Mouse (Mus musculus) left cerebral cortex, postnatal 14 days (tissue): ENCODE data around the gene Usp32. TPM values are rescaled to one million over a fixed set of nuclear protein-coding genes. Genes with fewer than 3 reads are reported as not detected.

Experiments used
- DNase-seq, 2 experiments: peaks; one replicate each; pipeline ENCODE4 v3.0.0; 2021 to 2022; ENCODE audit warnings: low spot score in 2 of 2, mixed read lengths in 1 of 2
- intact Hi-C: fragments of 180-260 bp; cut with DNase I; formaldehyde crosslinking; loops from one replicate; pipeline ENCODE4 v1.15.1; 2025
- total RNA-seq, 2 experiments: library from RNA; stranded (reverse); gene quantifications; 2 replicates each; pipeline ENCODE4 v1.2.3; 2021

Gene Usp32
- total RNA-seq, 2 experiments from 2014 or later: 92.5 to 99.8 TPM

DNA sequence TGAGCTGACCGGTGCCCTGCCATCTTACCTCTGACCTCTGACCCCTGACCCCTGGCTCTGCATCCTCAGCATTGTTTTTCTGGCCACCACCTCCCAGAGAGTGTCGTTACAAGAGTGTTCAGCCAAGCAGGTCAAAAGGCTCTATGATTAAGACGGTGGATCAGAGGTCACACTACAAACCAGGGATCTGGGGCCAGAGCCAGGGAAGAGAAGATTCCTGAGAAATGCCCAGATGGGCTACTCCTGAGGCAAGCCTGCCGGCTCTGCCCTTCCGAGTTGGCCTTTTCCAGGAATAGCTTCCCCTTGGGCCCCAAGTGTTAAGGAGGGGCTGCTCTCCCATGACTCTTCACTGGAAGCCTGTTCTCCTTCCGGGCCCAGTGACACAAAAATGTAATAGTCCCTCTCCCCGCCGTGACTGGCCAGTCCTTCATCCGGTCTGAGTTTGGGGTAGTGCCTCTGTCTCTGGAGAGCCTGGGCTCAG is 180.2 kb downstream of the Usp32 start:
- no peak for DNase-seq
- intact Hi-C loops: no loop called here

DNA sequence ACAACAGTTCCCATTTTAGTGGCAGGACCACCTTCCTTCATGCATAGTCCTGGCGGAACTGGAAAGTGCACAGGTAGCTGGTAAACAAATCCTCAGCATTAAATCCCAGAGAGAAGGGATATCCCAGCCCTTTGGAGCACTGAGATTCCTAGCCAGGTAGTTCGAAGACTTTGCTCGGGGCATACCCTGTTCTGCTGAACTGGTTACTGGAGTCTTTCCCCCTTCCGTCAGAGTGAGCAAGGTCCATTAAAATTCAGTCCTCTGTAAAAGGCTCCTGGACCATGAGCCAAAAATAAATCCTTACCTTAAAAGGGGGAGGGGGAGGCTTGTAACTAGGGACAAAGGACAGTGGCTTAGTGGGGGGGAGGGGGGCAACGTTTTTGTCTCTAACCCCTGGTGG is 180.8 kb downstream of the Usp32 start:
- DNase-seq: no peak
- intact Hi-C loops: no loop called here

DNA sequence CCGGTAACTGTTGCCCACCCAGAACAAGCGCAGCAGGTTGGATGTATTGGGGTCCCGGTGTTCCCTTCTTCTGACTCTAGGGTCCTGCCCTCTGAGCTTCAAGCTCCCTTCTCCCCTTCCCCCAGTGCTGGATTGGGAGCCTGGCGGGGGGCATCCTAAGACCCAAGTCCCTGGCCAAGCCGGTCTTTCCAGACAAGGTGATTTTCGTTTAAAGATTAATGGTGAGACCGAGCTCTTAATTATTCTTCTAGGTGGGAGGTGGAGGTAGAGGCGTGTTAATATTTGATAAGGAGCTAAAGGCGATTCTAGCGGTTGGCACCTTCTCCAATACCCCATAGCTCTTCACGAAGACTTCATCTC is 181.7 kb downstream of the Usp32 start:
- no peak for DNase-seq
- intact Hi-C loops: no loop called here

DNA sequence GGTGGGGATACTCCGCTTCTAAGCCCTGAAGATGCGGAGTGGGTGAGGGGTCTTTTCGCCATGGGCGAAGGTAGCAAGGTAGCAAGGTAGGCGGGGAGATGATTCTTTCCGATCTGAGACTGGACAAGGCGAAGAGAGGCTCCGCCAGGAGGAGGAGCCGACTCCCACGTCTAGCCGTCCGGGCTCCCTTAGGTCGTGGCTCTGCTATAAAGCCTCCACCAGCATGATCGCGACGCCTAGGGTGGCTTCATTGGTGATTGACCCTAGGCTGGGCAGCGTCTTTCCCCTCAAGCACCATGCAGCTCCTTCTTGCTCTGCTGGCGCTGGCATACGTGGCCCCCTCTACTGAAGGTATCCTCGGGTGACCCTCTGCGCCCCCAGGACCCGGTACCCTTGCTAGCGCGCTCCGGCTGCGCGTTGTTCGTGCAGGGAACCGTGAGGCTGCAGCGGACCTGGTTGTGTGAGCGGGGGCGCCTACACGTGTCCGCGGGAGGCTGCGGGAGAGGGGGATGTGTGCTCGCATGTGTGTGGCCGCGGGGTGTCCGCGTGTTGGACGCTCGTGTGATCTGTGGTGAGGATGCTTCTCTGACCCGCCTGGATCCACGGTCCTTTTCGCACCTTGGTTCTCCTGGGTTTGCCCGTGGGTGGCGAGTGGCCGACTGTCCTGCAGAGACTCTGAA is 182.2 kb downstream of the Usp32 start, which contains the start of gene Car4:
TSS of gene Car4 (plus strand) at position 196 of the 680 bp plus-strand sequence.
- intact Hi-C loops: no loop called here
- DNase-seq: peak in 1 of 2 experiments; percentile 28

DNA sequence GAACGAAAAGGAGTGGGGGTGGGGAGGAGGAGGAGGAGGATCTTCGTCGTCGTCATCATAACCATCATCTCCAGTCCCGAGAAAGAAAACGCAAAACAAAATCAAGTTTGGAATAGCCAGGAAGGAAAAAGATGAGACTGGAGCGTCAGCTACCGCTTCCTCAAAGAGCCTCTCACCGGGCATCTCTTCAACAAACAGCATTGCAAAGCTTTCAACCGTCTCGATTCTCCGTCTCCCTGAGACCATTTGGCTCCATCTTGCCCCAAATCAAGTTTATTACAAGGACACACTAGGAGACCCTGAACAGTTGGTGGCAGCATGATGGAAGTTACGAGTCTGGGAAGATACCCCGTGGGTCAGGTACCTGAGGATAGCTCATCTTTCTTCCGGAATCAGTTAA is 182.8 kb downstream of the Usp32 start:
- intact Hi-C loops: no loop called here
- no peak for DNase-seq

DNA sequence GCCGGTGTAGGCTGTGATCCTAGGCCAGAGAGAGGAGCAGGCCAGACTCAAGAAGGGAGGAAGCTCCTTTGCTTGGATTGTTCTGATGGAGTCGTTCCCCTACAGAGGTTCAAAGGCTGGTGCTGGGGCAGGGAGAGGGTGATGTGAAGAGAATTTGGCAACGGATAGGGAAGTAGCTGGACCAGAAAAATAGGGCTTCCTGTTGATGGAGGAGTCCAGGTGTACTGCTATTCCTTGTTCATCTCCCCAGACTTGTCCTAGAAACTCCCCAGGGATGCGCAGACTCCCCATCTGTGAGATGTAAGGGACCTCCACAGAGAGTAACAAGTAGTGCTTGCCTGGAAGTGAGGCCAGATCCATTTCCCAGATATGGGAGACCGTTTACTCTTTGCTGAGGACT is 183.6 kb downstream of the Usp32 start:
- intact Hi-C loops: no loop called here

DNA sequence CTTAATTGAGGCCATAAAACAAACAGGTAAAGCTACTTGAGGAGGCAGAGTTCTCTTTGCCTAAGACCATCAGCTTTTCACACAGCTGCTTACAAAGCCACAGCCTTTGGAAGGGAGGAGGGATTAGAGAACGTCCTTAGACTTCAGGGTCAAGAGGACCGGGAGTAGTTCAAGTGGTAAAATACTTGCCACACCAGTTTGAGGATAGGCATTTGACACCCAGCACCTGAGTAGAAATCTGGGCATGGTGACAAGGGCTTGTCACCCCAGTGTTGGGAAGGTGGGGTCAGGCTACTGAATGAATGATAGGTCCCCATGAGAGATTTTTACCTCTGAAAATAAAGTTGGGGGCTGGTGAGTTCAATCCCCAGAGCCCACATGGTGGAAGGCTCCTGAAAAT is 187.3 kb downstream of the Usp32 start:
- intact Hi-C loops: no loop called here
- no peak for DNase-seq

More for the DNA sequence above, 183.6 kb downstream of the Usp32 start:
- DNase-seq: no peak

DNA sequence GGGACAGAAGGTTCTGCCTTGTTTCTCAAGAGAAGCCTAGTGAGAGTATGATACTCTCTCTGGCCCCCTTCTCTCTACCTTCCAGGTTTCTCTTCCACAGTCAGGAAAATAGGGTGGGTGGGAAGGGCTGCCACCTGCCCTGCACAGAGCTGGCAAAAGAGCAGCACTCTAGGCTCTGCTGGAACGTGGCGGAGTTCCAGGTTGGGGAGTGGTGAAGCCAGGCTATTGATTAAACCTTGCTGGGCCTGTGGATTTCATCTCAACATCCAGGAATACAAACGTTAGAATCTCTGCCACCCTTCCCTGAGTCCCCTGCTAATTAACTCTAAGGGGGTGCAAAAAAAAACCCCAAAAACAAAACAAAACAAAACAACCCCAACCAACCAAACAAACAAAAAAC is 191.4 kb downstream of the Usp32 start:
- no peak for DNase-seq
- intact Hi-C loops: no loop called here

DNA sequence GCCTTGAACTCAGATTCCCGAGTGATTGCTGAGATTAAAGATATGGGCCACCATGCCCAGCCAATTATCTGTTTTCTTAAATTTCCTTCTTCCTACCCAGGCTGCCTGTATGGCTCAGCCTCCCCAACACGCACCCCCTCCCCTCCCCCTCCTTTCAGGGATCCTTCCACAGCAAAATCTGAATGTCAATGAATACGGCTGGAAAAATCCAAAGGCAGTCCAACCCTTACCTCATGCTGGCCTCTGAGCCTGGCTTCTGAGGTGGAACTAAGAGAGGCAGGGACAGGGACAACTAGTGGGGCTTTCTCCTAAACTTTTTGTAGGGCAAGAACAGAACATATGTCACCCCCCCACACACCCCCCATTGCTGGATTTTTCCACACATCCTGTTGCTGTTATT is 191.8 kb downstream of the Usp32 start:
- intact Hi-C loops: no loop called here

DNA sequence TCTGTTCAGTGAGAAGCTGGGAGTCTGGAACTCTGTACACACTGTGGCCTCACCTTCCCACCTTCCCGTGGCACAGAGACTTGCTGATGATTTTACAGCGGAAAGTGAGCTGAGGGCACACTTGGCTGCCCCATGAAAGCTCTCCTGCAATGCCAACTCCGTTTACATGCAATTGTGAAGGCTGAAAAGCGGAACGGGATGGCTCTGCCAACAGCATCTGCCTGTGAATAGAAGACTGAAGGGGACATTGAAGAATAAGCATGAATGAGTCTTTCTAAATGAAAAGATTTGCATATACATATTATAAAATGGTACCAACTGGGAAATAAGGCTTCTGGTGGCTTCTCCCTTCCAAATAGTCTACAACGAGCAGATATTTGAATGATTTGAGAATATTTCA is 192.8 kb downstream of the Usp32 start:
- no peak for DNase-seq
- intact Hi-C loops: no loop called here

More for the DNA sequence above, 191.8 kb downstream of the Usp32 start:
- DNase-seq: no peak

DNA sequence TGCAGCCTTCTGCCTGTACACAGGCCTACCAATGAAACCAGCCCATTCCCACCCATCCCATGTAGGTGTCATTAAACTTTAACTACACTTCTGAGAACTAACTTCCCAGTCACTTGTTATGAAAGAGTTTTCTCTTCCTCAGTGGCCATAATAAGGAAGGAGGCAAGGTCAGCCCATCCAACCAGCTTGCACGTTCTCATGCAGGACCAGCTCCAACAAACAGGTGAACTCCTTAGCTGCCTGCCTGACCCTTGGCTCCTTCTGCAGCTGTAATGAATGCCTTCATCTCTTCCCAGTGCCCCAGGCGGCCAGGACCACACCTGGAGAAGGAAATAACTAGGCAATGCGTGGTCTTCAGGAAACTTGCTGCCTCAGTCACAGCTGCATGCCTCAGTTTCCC is 194.1 kb downstream of the Usp32 start:
- intact Hi-C loops: no loop called here
- no peak for DNase-seq

DNA sequence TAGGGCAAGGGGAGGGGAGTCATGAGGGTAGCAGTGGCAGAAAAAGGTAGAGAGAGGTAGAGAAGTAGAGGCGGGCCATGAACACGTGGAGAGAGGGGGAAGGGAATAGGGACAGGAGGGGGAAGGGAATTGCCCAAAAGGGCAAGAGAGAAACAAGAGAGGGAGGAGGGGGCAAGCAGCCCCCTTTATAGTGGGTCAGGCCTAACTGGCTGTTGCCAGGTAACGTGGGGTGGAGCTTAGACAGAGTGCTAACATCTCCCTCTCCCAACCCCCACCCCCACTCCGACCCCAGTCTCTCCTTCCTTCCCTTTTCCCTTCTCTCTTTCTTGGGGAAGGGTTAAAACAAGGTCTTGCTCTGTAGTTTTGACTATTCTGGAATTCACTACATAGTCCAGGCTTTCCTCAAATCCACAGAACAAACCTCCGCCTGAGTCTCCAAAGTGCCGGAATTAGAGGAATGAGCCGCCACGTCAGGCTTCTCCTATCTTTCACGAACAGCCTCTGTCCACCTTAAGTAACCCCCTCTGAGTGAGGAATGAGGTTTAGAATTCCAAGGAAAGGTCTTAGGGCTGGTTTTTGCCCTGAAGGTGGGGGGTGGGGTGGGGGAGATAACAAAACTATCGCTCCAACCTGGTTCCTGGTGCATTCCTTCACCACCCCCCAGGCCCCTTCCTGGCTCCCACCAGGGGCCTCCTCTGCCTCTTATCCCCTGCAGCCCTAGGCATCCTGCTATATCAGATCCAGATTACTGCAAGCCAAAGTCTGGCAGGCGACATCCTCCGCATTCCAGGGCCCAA is 195.1 kb downstream of the Usp32 start:
- intact Hi-C loops: no loop called here
- no peak for DNase-seq

DNA sequence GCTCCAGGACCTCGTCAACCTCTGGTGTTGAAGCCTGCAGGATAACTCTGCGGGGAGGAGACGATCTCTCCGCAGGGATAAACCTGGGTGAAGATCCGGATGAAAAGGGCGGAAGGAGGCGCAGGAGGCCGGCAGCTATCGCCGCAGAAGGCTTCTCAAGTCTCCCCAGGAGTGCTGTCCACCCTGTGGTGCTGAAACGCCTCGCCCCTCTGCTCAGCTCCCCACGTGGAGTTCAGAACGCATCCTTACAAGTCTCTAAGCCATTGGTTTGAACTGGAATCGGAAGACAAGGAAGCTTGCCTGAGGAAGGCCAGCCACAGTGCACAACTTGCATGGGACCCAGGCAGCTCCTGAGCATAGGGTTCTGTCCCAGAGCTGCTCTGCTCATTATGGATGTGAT is 196.0 kb downstream of the Usp32 start:
- intact Hi-C loops: no loop called here
- DNase-seq: no peak

DNA sequence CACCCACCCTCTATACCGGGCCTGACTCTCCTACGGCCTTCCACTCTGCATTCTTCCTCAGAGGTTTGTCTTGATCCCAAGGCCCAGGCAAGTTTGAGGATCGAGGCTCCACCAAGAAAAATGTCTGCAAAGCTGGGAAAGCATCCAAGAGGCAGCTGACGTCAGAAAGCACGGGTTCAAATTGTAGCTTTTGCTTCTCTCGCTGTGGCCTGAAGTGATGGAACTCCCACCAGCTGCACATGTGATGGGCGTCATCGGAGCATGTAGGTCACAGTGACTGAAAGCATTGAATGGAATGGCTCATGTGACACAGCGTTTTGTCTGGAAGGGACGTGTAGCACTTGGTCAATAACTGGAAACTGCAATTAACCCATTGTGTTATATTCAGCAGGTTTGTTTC is 199.8 kb downstream of the Usp32 start:
- intact Hi-C loops: no loop called here
- peak in 1 of 2 experiments; percentile 59 for DNase-seq

DNA sequence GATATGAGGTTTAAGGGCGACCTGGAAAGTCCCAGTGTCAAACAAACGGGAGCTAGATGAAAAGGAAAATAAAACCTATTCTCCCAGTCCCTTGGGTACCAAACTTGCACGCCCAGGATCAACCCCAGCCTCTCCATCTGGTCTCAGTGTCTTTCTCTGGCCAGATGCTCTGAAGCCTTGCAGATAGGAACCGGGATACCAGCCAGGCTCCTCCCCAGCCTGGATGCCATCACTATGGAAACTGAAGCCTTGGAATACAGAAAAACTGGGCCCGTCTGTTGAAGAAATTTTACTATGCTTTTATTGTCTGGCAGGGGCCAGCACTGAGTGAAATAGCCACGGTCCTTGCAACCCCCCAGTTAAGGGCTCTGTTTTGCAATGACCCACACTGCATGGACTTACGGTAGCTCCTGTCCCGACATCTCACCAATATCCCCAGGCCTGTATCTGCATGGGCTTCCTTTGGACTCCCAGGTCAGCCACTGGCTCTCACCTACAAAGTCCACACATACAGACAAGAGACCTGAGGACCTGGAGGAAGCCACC is 200.4 kb downstream of the Usp32 start:
- intact Hi-C loops: no loop called here
- peak; percentile 67 to 87 for DNase-seq

Other genes with a start within 250 kb of the Usp32 start
- gene Znhit3, start 223.8 kb downstream of the Usp32 start, total RNA-seq: 10 to 100 TPM; 28.0 to 34.8 TPM
- 10 to 100 TPM; 75.6 to 99.5 TPM for gene Car4, start 182.4 kb downstream of the Usp32 start, total RNA-seq
- not detected for gene 1700125H20Rik, start 30.2 kb upstream of the Usp32 start, total RNA-seq
- gene Appbp2, start 95.0 kb upstream of the Usp32 start, total RNA-seq: 10 to 100 TPM; 62.9 to 65.2 TPM
- 10 to 100 TPM; 18.1 to 18.9 TPM for gene Ppm1d, start 171.1 kb upstream of the Usp32 start, total RNA-seq
- gene Bcas3, start 213.0 kb upstream of the Usp32 start, total RNA-seq: 10 to 100 TPM; 58.3 to 59.5 TPM